In the genomic region with DNA sequence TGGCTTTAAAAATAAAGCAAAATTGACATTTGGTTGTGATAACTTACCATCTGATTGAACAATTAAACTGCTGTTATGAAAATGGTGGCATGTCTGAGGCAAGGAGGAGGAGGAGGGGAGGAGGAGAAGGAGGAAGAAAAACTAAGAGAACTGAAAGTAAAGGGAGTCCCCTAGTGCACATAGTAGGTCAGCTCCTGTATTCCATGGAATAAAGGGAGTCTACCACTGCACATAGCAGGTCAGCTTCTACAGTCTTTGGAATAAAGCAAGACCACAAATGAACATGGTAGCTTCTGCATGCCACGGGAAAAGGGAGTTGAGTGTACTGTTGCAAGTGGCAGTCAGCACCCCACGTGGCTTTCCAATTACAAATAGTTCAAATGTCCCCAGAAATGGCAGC, we compare ENCODE assay signal across 21 mouse cellular contexts.
DNase-seq lines count a peak whose midpoint lies in the region; ATAC-seq and TF ChIP-seq lines count a peak whose summit lies in the region.
"Had no signal": no experiment of that assay in that cellular context is flagged by ENCODE, and none has a peak within 500 bp of the region (broad histone marks: within the 10 kb centered on the region; RNA-seq: fewer than 3 reads in every experiment).

No protein-coding gene starts in this region.

- 54% methylated on average over 2 of the region's 2 CpGs for WGBS in kidney, postnatal 0 days
- 84% methylated on average over 2 of the region's 2 CpGs for WGBS in midbrain, postnatal 0 days

- no peak overlapping the region for H3K9ac ChIP-seq in kidney, postnatal 0 days (ENCODE audit: low read depth, low read length)
- no peak overlapping the region for H3K9ac ChIP-seq in CH12.LX (ENCODE audit: insufficient read depth, low read depth)
- H3K9ac ChIP-seq in MEL (ENCODE audit: control insufficient read depth, low read depth, low read length, poor library complexity, severe bottlenecking): no peak overlapping the region
- H3K9ac ChIP-seq in midbrain, postnatal 0 days (replicated peaks; ENCODE audit: low read length, poor library complexity, severe bottlenecking): no peak overlapping the region
- H3K9ac ChIP-seq: forebrain, embryonic 13.5 days; hindbrain, embryonic 12.5 days; hindbrain, embryonic 15.5 days had no signal

- TF ChIP-seq EP300 in CH12.LX (IDR thresholded peaks at IDR 0.05; ENCODE audit: low read length) (no peak), MEL (IDR thresholded peaks at IDR 0.05; ENCODE audit: low read depth in 1 of 2, low read length in 2 of 2) (no peak)

- DNase-seq in kidney, postnatal 0 days (ENCODE audit: low spot score): peak; percentile 15
- no peak for DNase-seq in kidney, adult 18-20 months
- no peak for DNase-seq in CH12.LX (ENCODE audit: extremely low read depth)
- no peak for DNase-seq in MEL (ENCODE audit: low read depth, low spot score)
- no peak for DNase-seq in urinary bladder, postnatal 10 days (ENCODE audit: low spot score)
- no peak for DNase-seq in midbrain, postnatal 0 days (ENCODE audit: low spot score)
- DNase-seq: adrenal gland, postnatal 10 days; adrenal gland, postnatal 36 days; cerebellum, adult 18-20 months; cerebellum, adult 9-10 months; cerebellum, postnatal 14 days; gastrocnemius, postnatal 10 days; gastrocnemius, postnatal 36 days; heart, adult 2 months had no signal

- H3K27me3 ChIP-seq in kidney, postnatal 0 days (ENCODE audit: insufficient read depth, low read length): no peaks in the 10 kb centered on the region
- no peaks in the 10 kb centered on the region for H3K27me3 ChIP-seq in CH12.LX (replicated peaks)
- H3K27me3 ChIP-seq in MEL (ENCODE audit: control insufficient read depth in 1 of 2, insufficient read depth in 2 of 2, low read length in 2 of 2): no peaks in the 10 kb centered on the region
- H3K27me3 ChIP-seq in midbrain, postnatal 0 days (ENCODE audit: insufficient read depth, low read length): no peaks in the 10 kb centered on the region
- H3K27me3 ChIP-seq: hindbrain, embryonic 12.5 days; hindbrain, embryonic 15.5 days; Patski had no signal

- dilution Hi-C loops in CH12.LX (cut with MboI; ENCODE audit: extremely low pct_ligation_motif_present, extremely low pct_unique_long_range_greater_than_20kb, low sequenced_read_pairs): no loop called here

- H3K4me3 ChIP-seq in kidney, postnatal 0 days (replicated peaks; ENCODE audit: low read depth, low read length): no peak overlapping the region
- no peak overlapping the region for H3K4me3 ChIP-seq in CH12.LX (replicated peaks in 1 of 3; ENCODE audit: low read depth in 2 of 3, low read length in 2 of 3, poor library complexity in 1 of 3)
- no peak overlapping the region for H3K4me3 ChIP-seq in MEL (ENCODE audit: control insufficient read depth in 1 of 2, insufficient read depth in 1 of 2, low read depth in 2 of 2, low read length in 2 of 2)
- no peak overlapping the region for H3K4me3 ChIP-seq in midbrain, postnatal 0 days (ENCODE audit: low read depth, low read length)
- H3K4me3 ChIP-seq: forebrain, embryonic 10.5 days; forebrain, embryonic 13.5 days; heart, adult 2 months; hindbrain, embryonic 12.5 days; hindbrain, embryonic 15.5 days had no signal

- H3K36me3 ChIP-seq in kidney, postnatal 0 days (ENCODE audit: insufficient read depth, low read length): no peaks in the 10 kb centered on the region
- H3K36me3 ChIP-seq in CH12.LX (replicated peaks in 1 of 2; ENCODE audit: control insufficient read depth in 1 of 2, insufficient read depth in 1 of 2, low read length in 1 of 2) (no peaks in the 10 kb centered on the region), MEL (ENCODE audit: control insufficient read depth in 1 of 2, insufficient read depth in 2 of 2, low read length in 2 of 2) (peaks cover 0 to 3% of the 10 kb centered on the region in 2 experiments; a peak in 1 of 4 replicates)
- H3K36me3 ChIP-seq in midbrain, postnatal 0 days (ENCODE audit: insufficient read depth, low read length): no peaks in the 10 kb centered on the region
- H3K36me3 ChIP-seq: forebrain, embryonic 10.5 days; hindbrain, embryonic 12.5 days; hindbrain, embryonic 15.5 days had no signal

- TF ChIP-seq POLR2A in CH12.LX (IDR thresholded peaks at IDR 0.05; ENCODE audit: low read depth, low read length) (no peak), MEL (IDR thresholded peaks at IDR 0.05; ENCODE audit: control insufficient read depth in 1 of 2, insufficient read depth in 1 of 2, low read depth in 1 of 2, low read length in 2 of 2, poor library complexity in 1 of 2) (no peak)

- H3K9me3 ChIP-seq in kidney, postnatal 0 days (replicated peaks; ENCODE audit: low read length): no peaks in the 10 kb centered on the region
- H3K9me3 ChIP-seq in CH12.LX (replicated peaks; ENCODE audit: low read length) (no peaks in the 10 kb centered on the region), MEL (replicated peaks; ENCODE audit: insufficient read depth, low read length) (no peaks in the 10 kb centered on the region)
- no peaks in the 10 kb centered on the region for H3K9me3 ChIP-seq in midbrain, postnatal 0 days (ENCODE audit: low read length)
- H3K9me3 ChIP-seq: forebrain, embryonic 10.5 days; forebrain, embryonic 13.5 days; hindbrain, embryonic 12.5 days; hindbrain, embryonic 15.5 days had no signal

- no peak for ATAC-seq in kidney, postnatal 0 days (replicated peaks; ENCODE audit: low FRiP score, low read depth)
- ATAC-seq in midbrain, postnatal 0 days (ENCODE audit: low FRiP score): no peak
- ATAC-seq: forebrain, embryonic 13.5 days; forebrain, embryonic 16.5 days; Patski had no signal

- in situ Hi-C loops in CH12.LX (cut with MboI; ENCODE audit: low pct_ligation_motif_present, low pct_unique_long_range_greater_than_20kb, low sequenced_read_pairs): no loop called here

- H3K4me1 ChIP-seq in kidney, postnatal 0 days (replicated peaks; ENCODE audit: insufficient read depth, low read length): peaks cover 18% of the 10 kb centered on the region
- H3K4me1 ChIP-seq in CH12.LX (ENCODE audit: control insufficient read depth in 1 of 2, insufficient read depth in 2 of 2) (no peaks in the 10 kb centered on the region), MEL (ENCODE audit: control insufficient read depth in 1 of 2, insufficient read depth in 2 of 2, low read length in 2 of 2) (peaks cover 0 to 2% of the 10 kb centered on the region in 2 experiments; a peak in 2 of 4 replicates)
- peaks cover 4% of the 10 kb centered on the region for H3K4me1 ChIP-seq in midbrain, postnatal 0 days (ENCODE audit: insufficient read depth, low read length)

- H3K79me2 ChIP-seq in CH12.LX (replicated peaks; ENCODE audit: control insufficient read depth, extremely low read depth, insufficient read depth, poor library complexity, severe bottlenecking): no peaks in the 10 kb centered on the region
- no peaks in the 10 kb centered on the region for H3K79me2 ChIP-seq in MEL (ENCODE audit: control insufficient read depth, insufficient read depth, low read length, poor library complexity)

- no peak overlapping the region for H3K4me2 ChIP-seq in kidney, postnatal 0 days (ENCODE audit: low read length)
- no peak overlapping the region for H3K4me2 ChIP-seq in CH12.LX (ENCODE audit: insufficient read depth, low read depth, poor library complexity, severe bottlenecking)
- H3K4me2 ChIP-seq in midbrain, postnatal 0 days (ENCODE audit: low read depth, low read length, poor library complexity, severe bottlenecking): no peak overlapping the region
- H3K4me2 ChIP-seq: forebrain, embryonic 13.5 days; heart, embryonic 11.5 days; hindbrain, embryonic 12.5 days had no signal

- no peak for TF ChIP-seq CTCF in kidney, postnatal 0 days (IDR thresholded peaks at IDR 0.05; ENCODE audit: low read depth)
- TF ChIP-seq CTCF in CH12.LX (conservative IDR thresholded peaks at IDR 0.05 in 1 of 2, IDR thresholded peaks at IDR 0.05 in 1 of 2; ENCODE audit: low read depth in 2 of 2, low read length in 2 of 2) (no peak), MEL (IDR thresholded peaks at IDR 0.05 in 2 of 3, conservative IDR thresholded peaks at IDR 0.05 in 1 of 3; ENCODE audit: control insufficient read depth in 1 of 3, insufficient read depth in 1 of 3, low read depth in 2 of 3, low read length in 3 of 3, poor library complexity in 1 of 3, severe bottlenecking in 1 of 3) (no peak)
- TF ChIP-seq CTCF in midbrain, postnatal 0 days (IDR thresholded peaks at IDR 0.05): no peak

- TF ChIP-seq RAD21 in CH12.LX (IDR thresholded peaks at IDR 0.05; ENCODE audit: low read depth, low read length) (no peak), MEL (IDR thresholded peaks at IDR 0.05; ENCODE audit: low read depth, low read length) (no peak)

- H3K27ac ChIP-seq in kidney, postnatal 0 days: no peak overlapping the region
- H3K27ac ChIP-seq in CH12.LX (ENCODE audit: insufficient read depth, low read depth) (no peak overlapping the region), MEL (ENCODE audit: control insufficient read depth, low read depth, low read length) (no peak overlapping the region)
- H3K27ac ChIP-seq in midbrain, postnatal 0 days (ENCODE audit: low read depth, low read length): no peak overlapping the region
- H3K27ac ChIP-seq: forebrain, embryonic 10.5 days; forebrain, embryonic 13.5 days; heart, adult 2 months; hindbrain, embryonic 12.5 days; hindbrain, embryonic 15.5 days had no signal

TF ChIP-seq in CH12.LX, 34 proteins besides CTCF, POLR2A, EP300 and RAD21:
- no peak for TF ChIP-seq ZC3H11A (IDR thresholded peaks at IDR 0.05; ENCODE audit: low read depth, low read length)
- no peak for TF ChIP-seq KAT2A (IDR thresholded peaks at IDR 0.05; ENCODE audit: insufficient replicate concordance, low read length)
- no peak for TF ChIP-seq JUND (conservative IDR thresholded peaks at IDR 0.05; ENCODE audit: low read depth, low read length)
- TF ChIP-seq ZKSCAN1 (IDR thresholded peaks at IDR 0.05; ENCODE audit: borderline replicate concordance, low read depth, low read length): peak; percentile 63; the same call in 1 of the 2 replicates
- TF ChIP-seq CHD1 (IDR thresholded peaks at IDR 0.05; ENCODE audit: low read depth, low read length): no peak
- TF ChIP-seq NRF1 (IDR thresholded peaks at IDR 0.05; ENCODE audit: low read depth, low read length): no peak
- TF ChIP-seq BHLHE40 (IDR thresholded peaks at IDR 0.05; ENCODE audit: low read depth, low read length): no peak
- TF ChIP-seq TBP (conservative IDR thresholded peaks at IDR 0.05; ENCODE audit: low read depth, low read length): no peak

TF ChIP-seq in MEL, 35 proteins besides CTCF, POLR2A, EP300 and RAD21:
- TF ChIP-seq HCFC1 (IDR thresholded peaks at IDR 0.05; ENCODE audit: low read depth, low read length) (no peak), BHLHE40 (IDR thresholded peaks at IDR 0.05; ENCODE audit: borderline replicate concordance, low read depth, low read length) (no peak), ZKSCAN1 (IDR thresholded peaks at IDR 0.05; ENCODE audit: low read depth, low read length) (peak; percentile 72)
TF ChIP-seq in MEL: peak in this region for 1.
